Mouse (Mus musculus): ENCODE data around the gene Esrrg. TPM values are rescaled to one million over a fixed set of nuclear protein-coding genes. Genes with fewer than 3 reads are reported as not detected.

The Esrrg gene
- total and polyA plus RNA-seq, 3 experiments: not detected

GRCm38 (mm10) chr1:187694865-187695264 is 86.3 kb downstream of the Esrrg start:
- in situ Hi-C loops (cut with MboI; ENCODE audit: low pct_ligation_motif_present, low pct_unique_long_range_greater_than_20kb, low sequenced_read_pairs): no loop called here
- H3K9me3 ChIP-seq (replicated peaks; ENCODE audit: low read length): peaks cover 66% of the 10 kb centered on the region
- H3K79me2 ChIP-seq (replicated peaks; ENCODE audit: control insufficient read depth, extremely low read depth, insufficient read depth, poor library complexity, severe bottlenecking): no peaks in the 10 kb centered on the region
- TF ChIP-seq ZC3H11A (IDR thresholded peaks at IDR 0.05; ENCODE audit: low read depth, low read length) (no peak), CHD2 (IDR thresholded peaks at IDR 0.05; ENCODE audit: low read length) (no peak), UBTF (IDR thresholded peaks at IDR 0.05; ENCODE audit: low read depth, low read length) (no peak), SIN3A (IDR thresholded peaks at IDR 0.05; ENCODE audit: low read length) (no peak), ZNF384 (IDR thresholded peaks at IDR 0.05; ENCODE audit: low read depth, low read length) (no peak), POLR2AphosphoS2 (IDR thresholded peaks at IDR 0.05; ENCODE audit: low read depth, low read length) (no peak), NRF1 (IDR thresholded peaks at IDR 0.05; ENCODE audit: low read depth, low read length) (no peak), MAX (IDR thresholded peaks at IDR 0.05; ENCODE audit: low read length) (no peak), ETS1 (conservative IDR thresholded peaks at IDR 0.05; ENCODE audit: low read depth, low read length) (no peak), ZMIZ1 (IDR thresholded peaks at IDR 0.05; ENCODE audit: low read depth, low read length) (no peak), PAX5 (IDR thresholded peaks at IDR 0.05; ENCODE audit: low read length) (no peak), E2F4 (IDR thresholded peaks at IDR 0.05; ENCODE audit: insufficient replicate concordance, low read depth, low read length) (no peak), EP300 (IDR thresholded peaks at IDR 0.05; ENCODE audit: low read length) (no peak), SMC3 (IDR thresholded peaks at IDR 0.05; ENCODE audit: low read depth, low read length) (no peak), USF1 (IDR thresholded peaks at IDR 0.05; ENCODE audit: low read depth, low read length) (no peak), GABPA (IDR thresholded peaks at IDR 0.05; ENCODE audit: insufficient replicate concordance, low read depth, low read length) (no peak), IRF4 (IDR thresholded peaks at IDR 0.05; ENCODE audit: low read depth, low read length) (no peak), KAT2A (IDR thresholded peaks at IDR 0.05; ENCODE audit: insufficient replicate concordance, low read length) (no peak)
- H3K9ac ChIP-seq (ENCODE audit: insufficient read depth, low read depth): no peak overlapping the region
- no peaks in the 10 kb centered on the region for H3K4me1 ChIP-seq (ENCODE audit: control insufficient read depth in 1 of 2, insufficient read depth in 2 of 2)
- no peaks in the 10 kb centered on the region for H3K27me3 ChIP-seq (replicated peaks)
- dilution Hi-C loops (cut with MboI; ENCODE audit: extremely low pct_ligation_motif_present, extremely low pct_unique_long_range_greater_than_20kb, low sequenced_read_pairs): no loop called here
- no peak overlapping the region for H3K4me2 ChIP-seq (ENCODE audit: insufficient read depth, low read depth, poor library complexity, severe bottlenecking)
- no peak overlapping the region for H3K27ac ChIP-seq (ENCODE audit: insufficient read depth, low read depth)
- DNase-seq (ENCODE audit: extremely low read depth): no peak
- no peak overlapping the region for H3K4me3 ChIP-seq (replicated peaks in 1 of 3; ENCODE audit: low read depth in 2 of 3, low read length in 2 of 3, poor library complexity in 1 of 3)
- H3K36me3 ChIP-seq (replicated peaks in 1 of 2; ENCODE audit: control insufficient read depth in 1 of 2, insufficient read depth in 1 of 2, low read length in 1 of 2): no peaks in the 10 kb centered on the region

DNA sequence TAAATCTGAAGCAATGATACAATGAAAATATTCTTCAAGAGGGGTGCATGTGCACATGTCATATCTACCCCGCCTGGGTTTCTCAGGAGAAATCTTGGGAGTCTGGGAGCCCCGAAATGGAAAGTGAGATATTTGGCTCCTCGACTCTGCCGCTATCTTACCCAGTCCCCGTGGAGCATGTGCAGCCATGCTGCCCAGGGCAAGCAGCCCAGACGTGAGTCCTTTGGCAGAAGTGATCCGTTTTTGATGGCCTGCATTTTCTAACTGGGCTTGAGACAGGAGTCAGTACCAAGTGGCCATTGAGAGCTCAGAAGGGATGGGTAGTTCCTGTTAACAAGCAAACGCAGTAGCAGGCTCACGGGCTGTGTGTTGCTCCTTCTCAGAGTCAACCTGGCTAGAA is 89.6 kb downstream of the Esrrg start:
- Histone ChIP-seq H3K27me3 (replicated peaks) (no peaks in the 10 kb centered on the region), H3K9me3 (replicated peaks; ENCODE audit: low read length) (peaks cover 75% of the 10 kb centered on the region), H3K36me3 (replicated peaks in 1 of 2; ENCODE audit: control insufficient read depth in 1 of 2, insufficient read depth in 1 of 2, low read length in 1 of 2) (no peaks in the 10 kb centered on the region), H3K4me1 (ENCODE audit: control insufficient read depth in 1 of 2, insufficient read depth in 2 of 2) (no peaks in the 10 kb centered on the region), H3K9ac (ENCODE audit: insufficient read depth, low read depth) (no peak overlapping the region), H3K27ac (ENCODE audit: insufficient read depth, low read depth) (no peak overlapping the region), H3K79me2 (replicated peaks; ENCODE audit: control insufficient read depth, extremely low read depth, insufficient read depth, poor library complexity, severe bottlenecking) (no peaks in the 10 kb centered on the region), H3K4me2 (ENCODE audit: insufficient read depth, low read depth, poor library complexity, severe bottlenecking) (no peak overlapping the region), H3K4me3 (replicated peaks in 1 of 3; ENCODE audit: low read depth in 2 of 3, low read length in 2 of 3, poor library complexity in 1 of 3) (no peak overlapping the region)
- dilution Hi-C loops (cut with MboI; ENCODE audit: extremely low pct_ligation_motif_present, extremely low pct_unique_long_range_greater_than_20kb, low sequenced_read_pairs) (no loop called here), in situ Hi-C loops (cut with MboI; ENCODE audit: low pct_ligation_motif_present, low pct_unique_long_range_greater_than_20kb, low sequenced_read_pairs) (no loop called here)
- DNase-seq (ENCODE audit: extremely low read depth): no peak
- TF ChIP-seq MAZ (IDR thresholded peaks at IDR 0.05; ENCODE audit: low read depth, low read length) (no peak), MYC (IDR thresholded peaks at IDR 0.05; ENCODE audit: low read depth, low read length) (no peak), SMC3 (IDR thresholded peaks at IDR 0.05; ENCODE audit: low read depth, low read length) (no peak), ETS1 (conservative IDR thresholded peaks at IDR 0.05; ENCODE audit: low read depth, low read length) (no peak), JUND (conservative IDR thresholded peaks at IDR 0.05; ENCODE audit: low read depth, low read length) (no peak), RCOR1 (conservative IDR thresholded peaks at IDR 0.05; ENCODE audit: low read depth, low read length) (no peak), SIN3A (IDR thresholded peaks at IDR 0.05; ENCODE audit: low read length) (no peak), NRF1 (IDR thresholded peaks at IDR 0.05; ENCODE audit: low read depth, low read length) (no peak), MAFK (IDR thresholded peaks at IDR 0.05; ENCODE audit: insufficient replicate concordance, low read length) (no peak), IRF4 (IDR thresholded peaks at IDR 0.05; ENCODE audit: low read depth, low read length) (no peak), ZC3H11A (IDR thresholded peaks at IDR 0.05; ENCODE audit: low read depth, low read length) (no peak), ZKSCAN1 (IDR thresholded peaks at IDR 0.05; ENCODE audit: borderline replicate concordance, low read depth, low read length) (no peak), CHD1 (IDR thresholded peaks at IDR 0.05; ENCODE audit: low read depth, low read length) (no peak), TCF12 (IDR thresholded peaks at IDR 0.05; ENCODE audit: low read depth, low read length) (no peak)
